Mouse (Mus musculus) T-helper 1 cell (primary cell): ENCODE data around the gene Gm10837.

Experiments
- in situ Hi-C: fragments of 300-600 bp; cut with MboI, MseI; formaldehyde crosslinking; loops from one replicate; pipeline ENCODE4 v1.15.1; 2025; ENCODE audit warnings: high pct_unique_total_duplicates

Gene Gm10837

GRCm38 (mm10) chr14:122534017-122534924 is 43.9 kb downstream of the Gm10837 start, which contains the start of gene Pcca:
Gene Pcca (plus strand): TSS chr14:122534324.
- in situ Hi-C loops = no loop called here

DNA sequence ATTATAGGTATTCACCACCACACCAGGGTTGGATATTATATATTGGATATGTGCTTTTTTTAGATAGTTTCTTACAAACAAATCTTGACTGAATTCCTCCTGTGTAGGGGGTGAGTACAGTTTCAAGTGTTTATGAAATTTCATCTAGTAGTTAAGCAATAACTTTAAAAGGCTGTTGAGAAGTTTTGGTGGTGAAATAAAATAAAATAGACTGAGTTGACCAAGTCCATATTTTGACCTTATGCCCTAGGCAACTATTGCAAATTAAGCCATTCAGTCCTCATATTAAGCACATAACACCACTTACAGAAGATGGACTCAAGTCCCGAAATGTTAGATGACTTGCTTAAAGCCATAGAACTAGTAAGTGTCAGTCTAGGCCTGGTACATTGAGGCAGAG is 45.6 kb downstream of the Gm10837 start:
- in situ Hi-C loops = no loop called here
